Mouse (Mus musculus): ENCODE results near the gene Sla2. TPM values are rescaled to one million over a fixed set of nuclear protein-coding genes. Genes with fewer than 3 reads are reported as not detected.

Gene Sla2
- 0.49 and 0.65 TPM in 2 replicates for polyA plus RNA-seq (2015; fragmentation: Nextera tagmentation; extraction: Ambion mirVana)

- 48% methylated on average over 6 of the region's 6 CpGs for WGBS
- TF ChIP-seq CTCF (IDR thresholded peaks at IDR 0.05) (no peak), EP300 (IDR thresholded peaks at IDR 0.05) (no peak)
Measured at GRCm38 (mm10) chr2:156887017-156887416, at the start of gene Sla2. Gene Sla2, minus strand, starts transcription at chr2:156887192.

DNA sequence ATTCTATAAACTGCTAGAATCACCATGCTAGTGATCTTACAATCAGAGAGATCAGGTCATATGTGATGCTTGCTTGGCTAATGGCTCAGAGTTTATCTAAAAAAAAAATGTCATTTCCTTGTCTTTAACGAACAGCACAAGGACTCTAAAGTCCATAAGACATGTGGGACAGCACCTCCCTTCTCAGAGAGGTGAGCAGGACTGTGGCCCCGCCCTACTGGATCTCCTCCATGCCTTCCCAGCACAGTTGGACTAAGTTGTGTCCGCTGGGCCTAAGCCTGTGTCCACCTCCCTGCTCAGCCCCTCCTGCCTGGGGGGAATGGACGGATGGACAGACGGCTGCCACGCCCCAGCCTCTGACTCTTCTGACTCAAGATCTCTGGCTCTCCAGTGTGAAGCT, 48.0 kb upstream of the Sla2 start:
- no peak overlapping the region for H3K9ac ChIP-seq (replicated peaks; ENCODE audit: low read depth)
- no peak overlapping the region for H3K4me3 ChIP-seq (ENCODE audit: low read depth, low read length)
- H3K9me3 ChIP-seq (ENCODE audit: low read length) = no peaks in the 10 kb centered on the region
- H3K27me3 ChIP-seq (replicated peaks; ENCODE audit: insufficient read depth, low read length) = no peaks in the 10 kb centered on the region
- H3K27ac ChIP-seq (ENCODE audit: low read length) = no peak overlapping the region
- DNase-seq (ENCODE audit: low spot score) = no peak
- 78% methylated on average over 6 of the region's 6 CpGs for WGBS
- no peaks in the 10 kb centered on the region for H3K36me3 ChIP-seq (ENCODE audit: insufficient read depth, low read length)
- ATAC-seq = no peak
- no peak overlapping the region for H3K4me2 ChIP-seq (replicated peaks; ENCODE audit: low read depth, low read length)
- H3K4me1 ChIP-seq (ENCODE audit: insufficient read depth, low read depth, low read length) = no peaks in the 10 kb centered on the region
- TF ChIP-seq EP300 (IDR thresholded peaks at IDR 0.05) (no peak), CTCF (IDR thresholded peaks at IDR 0.05) (no peak)

More at GRCm38 (mm10) chr2:156887017-156887416, at the start of gene Sla2:
- Histone ChIP-seq H3K9ac (replicated peaks; ENCODE audit: low read depth) (no peak within 1 kb of the TSS), H3K27ac (ENCODE audit: low read length) (no peak within 1 kb of the TSS), H3K36me3 (ENCODE audit: insufficient read depth, low read length) (no peaks in the 10 kb centered on the region), H3K27me3 (replicated peaks; ENCODE audit: insufficient read depth, low read length) (no peaks in the 10 kb centered on the region), H3K4me1 (ENCODE audit: insufficient read depth, low read depth, low read length) (no peaks in the 10 kb centered on the region), H3K9me3 (ENCODE audit: low read length) (no peaks in the 10 kb centered on the region), H3K4me3 (ENCODE audit: low read depth, low read length) (no peak within 1 kb of the TSS), H3K4me2 (replicated peaks; ENCODE audit: low read depth, low read length) (no peak within 1 kb of the TSS)
- no peak for DNase-seq (ENCODE audit: low spot score)
- ATAC-seq = no peak

GRCm38 (mm10) chr2:156933426-156933825, 46.4 kb upstream of the Sla2 start:
- Histone ChIP-seq H3K9ac (replicated peaks; ENCODE audit: low read depth) (no peak overlapping the region), H3K36me3 (ENCODE audit: insufficient read depth, low read length) (no peaks in the 10 kb centered on the region), H3K27ac (ENCODE audit: low read length) (no peak overlapping the region), H3K9me3 (ENCODE audit: low read length) (no peaks in the 10 kb centered on the region), H3K4me3 (ENCODE audit: low read depth, low read length) (no peak overlapping the region), H3K27me3 (replicated peaks; ENCODE audit: insufficient read depth, low read length) (no peaks in the 10 kb centered on the region), H3K4me2 (replicated peaks; ENCODE audit: low read depth, low read length) (no peak overlapping the region), H3K4me1 (ENCODE audit: insufficient read depth, low read depth, low read length) (no peaks in the 10 kb centered on the region)
- WGBS = 79% methylated on average over 1 of the region's 1 CpGs
- DNase-seq (ENCODE audit: low spot score) = no peak
- ATAC-seq = no peak
- TF ChIP-seq CTCF (IDR thresholded peaks at IDR 0.05) = no peak
- TF ChIP-seq EP300 (IDR thresholded peaks at IDR 0.05) = no peak

DNA sequence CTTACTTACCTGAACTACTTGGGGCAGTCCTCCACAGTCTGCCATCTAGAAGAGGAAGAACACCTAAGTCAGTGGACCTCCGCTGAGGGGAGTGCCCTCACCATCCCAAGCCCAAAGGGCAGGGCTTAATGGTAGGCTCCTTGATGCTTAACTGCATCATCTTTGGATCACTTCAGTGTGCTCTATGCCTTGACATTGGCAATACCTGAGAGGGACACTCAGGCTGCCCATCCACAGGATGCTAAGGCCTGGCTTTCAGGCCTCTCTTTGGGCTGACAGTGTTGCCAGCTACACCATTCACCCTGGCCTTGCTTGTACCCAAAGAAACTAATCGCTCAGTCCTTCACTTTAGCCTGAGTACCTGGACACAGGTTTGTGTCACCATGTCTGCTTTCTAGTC, 44.4 kb upstream of the Sla2 start:
- Histone ChIP-seq H3K36me3 (ENCODE audit: insufficient read depth, low read length) (no peaks in the 10 kb centered on the region), H3K27ac (ENCODE audit: low read length) (no peak overlapping the region), H3K9me3 (ENCODE audit: low read length) (no peaks in the 10 kb centered on the region), H3K4me2 (replicated peaks; ENCODE audit: low read depth, low read length) (no peak overlapping the region), H3K4me1 (ENCODE audit: insufficient read depth, low read depth, low read length) (no peaks in the 10 kb centered on the region), H3K4me3 (ENCODE audit: low read depth, low read length) (no peak overlapping the region), H3K9ac (replicated peaks; ENCODE audit: low read depth) (no peak overlapping the region), H3K27me3 (replicated peaks; ENCODE audit: insufficient read depth, low read length) (no peaks in the 10 kb centered on the region)
- DNase-seq (ENCODE audit: low spot score) (no peak), ATAC-seq (no peak)
- WGBS = 96% methylated on average over 2 of the region's 2 CpGs
- TF ChIP-seq EP300 (IDR thresholded peaks at IDR 0.05) = no peak
- TF ChIP-seq CTCF (IDR thresholded peaks at IDR 0.05) = no peak

GRCm38 (mm10) chr2:156930549-156930948, 43.6 kb upstream of the Sla2 start:
- Histone ChIP-seq H3K36me3 (ENCODE audit: insufficient read depth, low read length) (no peaks in the 10 kb centered on the region), H3K9ac (replicated peaks; ENCODE audit: low read depth) (no peak overlapping the region), H3K4me3 (ENCODE audit: low read depth, low read length) (no peak overlapping the region), H3K9me3 (ENCODE audit: low read length) (no peaks in the 10 kb centered on the region), H3K27ac (ENCODE audit: low read length) (no peak overlapping the region), H3K4me1 (ENCODE audit: insufficient read depth, low read depth, low read length) (no peaks in the 10 kb centered on the region), H3K4me2 (replicated peaks; ENCODE audit: low read depth, low read length) (no peak overlapping the region), H3K27me3 (replicated peaks; ENCODE audit: insufficient read depth, low read length) (no peaks in the 10 kb centered on the region)
- no peak for TF ChIP-seq EP300 (IDR thresholded peaks at IDR 0.05)
- no peak for TF ChIP-seq CTCF (IDR thresholded peaks at IDR 0.05)
- 75% methylated on average over 6 of the region's 6 CpGs for WGBS
- ATAC-seq (peak; percentile 67), DNase-seq (ENCODE audit: low spot score) (peak; percentile 14)

DNA sequence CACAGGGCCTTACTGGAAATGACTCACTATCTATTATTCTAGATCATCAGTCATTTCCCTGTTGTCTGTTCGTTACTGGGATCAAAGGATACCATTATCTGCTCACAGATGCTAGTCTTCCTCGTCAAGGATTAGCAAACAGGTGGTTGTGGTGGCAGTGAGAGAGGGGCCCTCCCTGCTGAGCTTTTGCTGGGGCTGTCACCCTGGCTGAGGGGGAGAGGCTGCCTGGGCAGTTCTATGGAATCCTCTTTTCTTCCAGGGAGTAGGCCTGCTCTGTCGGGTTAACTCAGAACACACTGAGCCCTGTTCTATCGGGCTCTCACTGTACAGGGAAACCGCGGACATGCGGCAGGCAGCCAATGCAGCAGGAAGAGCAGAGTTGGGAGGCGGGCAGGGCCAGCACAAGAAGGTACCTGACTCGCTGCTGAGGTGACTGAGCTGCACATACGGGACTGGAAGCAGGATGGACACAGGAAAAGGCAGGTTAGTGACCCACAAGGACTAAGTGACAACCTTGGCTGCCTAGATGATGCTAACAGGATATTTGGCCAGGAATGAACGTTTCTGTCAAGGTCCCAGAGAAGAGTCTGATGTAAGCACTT, 42.6 kb upstream of the Sla2 start:
- H3K9me3 ChIP-seq (ENCODE audit: low read length) = no peaks in the 10 kb centered on the region
- no peak overlapping the region for H3K4me2 ChIP-seq (replicated peaks; ENCODE audit: low read depth, low read length)
- H3K9ac ChIP-seq (replicated peaks; ENCODE audit: low read depth) = no peak overlapping the region
- TF ChIP-seq EP300 (IDR thresholded peaks at IDR 0.05) (no peak), CTCF (IDR thresholded peaks at IDR 0.05) (no peak)
- no peaks in the 10 kb centered on the region for H3K4me1 ChIP-seq (ENCODE audit: insufficient read depth, low read depth, low read length)
- DNase-seq (ENCODE audit: low spot score) = no peak
- no peak overlapping the region for H3K27ac ChIP-seq (ENCODE audit: low read length)
- H3K27me3 ChIP-seq (replicated peaks; ENCODE audit: insufficient read depth, low read length) = no peaks in the 10 kb centered on the region
- no peak for ATAC-seq
- 60% methylated on average over 11 of the region's 11 CpGs for WGBS
- H3K4me3 ChIP-seq (ENCODE audit: low read depth, low read length) = no peak overlapping the region
- H3K36me3 ChIP-seq (ENCODE audit: insufficient read depth, low read length) = no peaks in the 10 kb centered on the region

GRCm38 (mm10) chr2:156928606-156929005, 41.6 kb upstream of the Sla2 start:
- no peak overlapping the region for H3K9ac ChIP-seq (replicated peaks; ENCODE audit: low read depth)
- no peak overlapping the region for H3K4me2 ChIP-seq (replicated peaks; ENCODE audit: low read depth, low read length)
- H3K4me1 ChIP-seq (ENCODE audit: insufficient read depth, low read depth, low read length) = no peaks in the 10 kb centered on the region
- no peaks in the 10 kb centered on the region for H3K9me3 ChIP-seq (ENCODE audit: low read length)
- H3K27ac ChIP-seq (ENCODE audit: low read length) = no peak overlapping the region
- DNase-seq (ENCODE audit: low spot score) (no peak), ATAC-seq (no peak)
- TF ChIP-seq CTCF (IDR thresholded peaks at IDR 0.05) (no peak), EP300 (IDR thresholded peaks at IDR 0.05) (no peak)
- no peaks in the 10 kb centered on the region for H3K36me3 ChIP-seq (ENCODE audit: insufficient read depth, low read length)
- H3K4me3 ChIP-seq (ENCODE audit: low read depth, low read length) = no peak overlapping the region
- H3K27me3 ChIP-seq (replicated peaks; ENCODE audit: insufficient read depth, low read length) = no peaks in the 10 kb centered on the region
- 73% methylated on average over 6 of the region's 6 CpGs for WGBS

All from lung, postnatal 0 days (tissue).